Mouse (Mus musculus): ENCODE measurements at regions not wholly inside any gene's neighbourhood (a gene's known extent, or its start where the extent isn't known, plus 50 kb on each side); places are given as distances from the start of the nearest gene placed in this dataset.

DNA sequence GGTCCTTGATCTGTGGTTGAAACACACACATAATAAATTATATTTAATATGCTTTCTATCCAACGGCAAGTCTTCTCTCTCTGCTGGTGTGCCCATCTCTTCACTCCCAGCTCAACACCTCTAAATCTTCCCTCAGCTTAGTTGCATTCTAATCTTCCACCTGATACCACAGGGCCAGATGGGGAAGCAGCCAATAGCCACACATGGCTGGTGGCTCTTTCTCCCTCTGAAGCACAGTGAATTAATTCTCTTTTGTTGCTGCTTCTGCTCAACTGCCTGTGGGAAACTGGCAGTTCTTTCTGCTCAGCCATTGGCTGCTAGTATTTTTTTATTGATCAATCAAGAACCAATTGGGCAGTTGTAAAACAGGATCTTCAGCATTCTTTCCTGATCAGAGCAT lies 750.0 kb downstream of the Serpinb8 start:
- intact Hi-C loops (cut with DNase I): no loop called here
- no peak for DNase-seq (ENCODE audit: extremely low spot score in 1 of 2, low spot score in 2 of 2)

DNA sequence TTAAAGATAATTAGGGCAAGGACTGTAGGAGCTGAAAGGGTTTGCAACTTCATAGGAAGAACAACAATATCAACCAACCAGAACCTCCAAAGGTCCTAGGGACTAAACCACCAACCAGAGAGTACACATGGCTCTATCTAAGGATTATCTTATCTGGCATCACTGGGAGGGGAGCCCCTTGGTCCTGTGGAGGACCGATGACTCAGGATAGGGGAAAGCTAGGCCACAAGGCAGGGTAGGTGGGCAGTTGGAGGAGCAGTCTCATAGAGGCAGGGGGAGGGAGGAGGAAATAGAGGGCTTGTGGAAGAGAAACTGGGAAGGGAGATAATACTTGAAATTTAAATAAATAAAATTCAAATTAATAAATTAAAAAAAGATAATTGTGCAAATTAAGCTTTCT lies 751.5 kb downstream of the Serpinb8 start:
- intact Hi-C loops (cut with DNase I): no loop called here
- DNase-seq (ENCODE audit: extremely low spot score in 1 of 2, low spot score in 2 of 2): no peak

DNA sequence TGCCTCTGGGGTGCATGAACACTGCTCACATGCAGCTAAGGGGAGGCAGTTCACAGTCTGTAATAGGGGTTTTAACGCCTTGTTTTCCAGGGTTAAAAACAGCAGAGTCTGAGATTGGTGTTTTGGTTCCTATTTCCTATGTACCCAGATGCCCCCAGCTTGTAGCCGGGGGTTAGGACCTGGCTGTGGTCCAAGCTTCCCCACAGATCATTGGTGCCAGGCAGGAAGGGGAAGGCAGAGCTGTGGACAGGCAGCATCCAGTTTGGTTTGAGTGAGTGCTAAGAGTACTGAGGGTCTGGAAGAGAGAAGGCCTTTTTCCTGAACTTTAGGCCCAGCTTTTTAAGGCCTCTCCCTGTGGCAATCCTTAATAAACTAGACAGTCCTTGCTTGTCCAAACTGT lies 774.0 kb downstream of the Serpinb8 start:
- intact Hi-C loops (cut with DNase I): no loop called here
- DNase-seq (ENCODE audit: extremely low spot score in 1 of 2, low spot score in 2 of 2): no peak

DNA sequence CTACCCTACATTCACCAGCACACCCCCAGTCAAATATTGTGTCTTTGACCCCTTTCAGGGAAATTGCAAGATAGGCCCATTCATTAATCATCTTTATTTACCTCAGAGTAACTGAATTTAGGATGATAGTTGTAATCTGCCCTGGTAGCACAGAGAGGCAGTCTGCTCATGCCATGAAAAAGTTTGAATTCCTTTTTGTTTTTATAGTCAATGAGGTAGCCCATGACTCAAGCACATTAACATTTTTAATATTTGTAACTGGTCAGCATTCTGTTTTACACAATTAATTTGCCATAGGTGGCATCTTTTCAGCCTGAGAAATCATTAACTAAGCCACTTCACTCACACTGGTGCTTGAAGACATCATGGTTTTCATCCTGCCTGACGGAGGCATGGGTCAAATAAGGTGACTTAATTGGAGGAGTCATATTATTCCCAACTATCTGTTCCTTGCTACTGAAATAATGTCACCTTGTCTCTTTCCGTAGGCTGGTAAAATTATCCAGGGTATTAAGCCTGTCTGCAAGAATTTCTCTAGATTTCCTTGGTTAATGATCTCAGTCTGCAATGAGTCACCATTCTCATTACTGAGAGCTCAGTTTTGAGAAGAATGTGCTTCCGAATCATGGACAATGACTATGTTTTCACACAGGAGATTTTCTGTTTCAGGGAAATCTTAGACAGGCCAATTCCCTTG lies 780.2 kb downstream of the Serpinb8 start:
- intact Hi-C loops (cut with DNase I): no loop called here
- no peak for DNase-seq (ENCODE audit: extremely low spot score in 1 of 2, low spot score in 2 of 2)

DNA sequence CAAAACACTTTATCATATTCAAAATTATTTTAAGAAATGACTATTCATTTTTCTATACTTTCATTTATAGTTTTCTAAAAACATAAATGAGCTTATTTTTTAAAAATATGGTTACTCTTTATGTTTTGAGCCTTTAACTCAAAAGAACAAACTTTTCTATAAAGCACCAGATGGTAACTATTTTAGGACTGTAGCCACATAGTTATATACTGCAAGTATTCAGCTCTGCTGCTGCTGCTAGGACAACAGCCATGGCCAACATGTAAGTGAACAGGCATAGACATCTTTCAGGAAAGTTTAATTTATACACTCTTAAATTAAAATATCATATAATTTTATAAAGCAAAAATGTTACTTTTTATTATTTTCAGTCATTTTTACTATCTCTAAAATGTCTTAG lies 800.1 kb downstream of the Serpinb8 start:
- DNase-seq (ENCODE audit: extremely low spot score in 1 of 2, low spot score in 2 of 2): peak in 1 of 2 experiments; percentile 7
- intact Hi-C loops (cut with DNase I): no loop called here

DNA sequence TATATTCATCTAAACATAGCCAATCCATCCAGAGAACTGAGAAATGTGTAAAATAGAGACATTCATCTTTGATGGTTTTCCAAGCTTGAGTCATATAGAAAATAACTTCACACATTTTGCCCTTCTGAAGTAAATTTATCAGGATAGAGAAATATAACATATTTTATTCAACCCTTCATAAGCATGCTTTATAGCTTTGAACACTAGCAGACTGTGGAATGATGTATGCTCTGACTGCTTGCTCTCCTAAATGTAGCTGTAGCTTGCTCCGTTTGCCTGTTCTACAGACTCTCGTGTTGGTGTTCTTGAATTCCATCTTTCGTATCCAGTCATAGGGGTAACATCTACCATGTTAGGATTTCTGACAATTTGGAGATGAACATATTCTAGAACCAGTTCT lies 800.7 kb downstream of the Serpinb8 start:
- DNase-seq (ENCODE audit: extremely low spot score in 1 of 2, low spot score in 2 of 2): no peak
- intact Hi-C loops (cut with DNase I): no loop called here

DNA sequence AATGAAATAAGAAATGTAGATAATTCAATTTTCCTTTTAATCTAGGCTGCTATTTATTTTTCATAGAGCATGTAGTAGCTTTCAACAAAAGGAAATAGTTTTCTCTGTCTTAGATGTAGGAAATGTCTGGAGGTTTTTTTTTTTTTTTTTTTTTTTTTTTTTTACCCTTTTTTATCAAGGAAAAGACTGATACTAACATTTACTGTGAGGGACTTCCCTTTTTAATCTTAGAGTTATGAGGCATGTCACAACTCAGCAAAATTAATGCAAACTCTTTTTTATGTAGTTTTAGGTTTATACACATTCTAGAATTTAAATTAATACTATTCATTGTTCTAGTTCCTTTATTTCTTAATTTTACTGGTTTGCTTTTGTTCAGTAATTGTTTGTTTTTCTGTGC lies 850.0 kb downstream of the Serpinb8 start:
- intact Hi-C loops (cut with DNase I): no loop called here

DNA sequence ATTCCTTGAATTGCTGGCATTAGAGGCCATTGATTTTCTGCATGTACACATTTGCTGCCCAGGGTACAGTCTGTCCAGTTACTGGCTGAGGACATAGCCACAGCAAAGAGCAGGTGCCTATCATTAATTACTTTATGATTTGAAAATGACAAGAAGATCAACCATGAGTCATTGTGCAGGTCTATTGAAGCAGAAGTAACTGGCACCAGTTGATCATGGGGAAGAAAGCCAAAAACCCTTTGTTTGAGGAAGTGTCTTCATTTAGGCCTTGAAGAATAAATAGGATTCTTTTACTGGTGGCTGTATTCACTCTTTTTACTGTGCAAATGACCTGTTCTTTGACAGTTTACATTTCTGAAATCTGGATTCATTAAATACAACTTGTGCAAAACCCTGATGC lies 863.0 kb downstream of the Serpinb8 start:
- intact Hi-C loops (cut with DNase I): no loop called here
- DNase-seq (ENCODE audit: extremely low spot score in 1 of 2, low spot score in 2 of 2): no peak

More for the DNA sequence above, 850.0 kb downstream of the Serpinb8 start:
- no peak for DNase-seq (ENCODE audit: extremely low spot score in 1 of 2, low spot score in 2 of 2)

DNA sequence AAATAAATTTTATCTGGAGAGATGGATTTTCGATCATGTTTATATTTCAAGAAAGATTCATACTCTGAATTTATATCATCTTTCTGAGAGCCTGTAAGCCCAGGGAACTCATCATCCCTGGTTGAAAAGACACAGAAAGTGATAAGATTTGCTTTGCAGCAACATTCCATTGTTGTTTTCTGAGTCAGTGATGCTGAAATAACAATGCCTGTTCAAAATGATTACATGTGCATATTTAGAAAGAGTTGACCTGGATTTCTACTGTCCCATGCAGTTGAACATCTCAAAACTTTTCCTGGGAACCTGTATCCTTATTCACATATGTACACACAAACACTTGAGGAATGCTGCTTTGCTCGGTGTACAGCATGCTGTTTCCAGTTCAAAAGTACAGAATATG lies 882.2 kb downstream of the Serpinb8 start:
- DNase-seq (ENCODE audit: extremely low spot score in 1 of 2, low spot score in 2 of 2): no peak

DNA sequence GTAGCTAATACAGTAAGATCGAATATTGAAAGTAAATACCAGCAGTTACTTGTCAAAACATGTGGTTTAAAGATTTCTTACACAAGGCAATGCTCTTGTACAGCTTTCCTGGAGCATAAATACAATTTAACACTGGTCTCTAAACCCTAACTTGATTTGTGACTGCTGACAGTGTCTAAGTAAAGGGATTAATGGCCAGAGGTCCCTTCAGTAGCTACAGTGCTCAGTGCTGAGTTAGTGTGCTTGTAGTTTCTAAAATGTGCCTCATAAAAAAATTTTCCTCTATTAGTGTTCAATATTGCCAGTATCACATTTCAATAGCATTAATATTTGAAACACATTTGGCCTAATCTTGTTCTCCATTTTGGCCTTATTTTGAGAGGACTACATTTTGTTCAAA lies 909.0 kb downstream of the Serpinb8 start:
- intact Hi-C loops (cut with DNase I): no loop called here
- DNase-seq (ENCODE audit: extremely low spot score in 1 of 2, low spot score in 2 of 2): no peak

More for the DNA sequence above, 882.2 kb downstream of the Serpinb8 start:
- intact Hi-C loops (cut with DNase I): no loop called here

DNA sequence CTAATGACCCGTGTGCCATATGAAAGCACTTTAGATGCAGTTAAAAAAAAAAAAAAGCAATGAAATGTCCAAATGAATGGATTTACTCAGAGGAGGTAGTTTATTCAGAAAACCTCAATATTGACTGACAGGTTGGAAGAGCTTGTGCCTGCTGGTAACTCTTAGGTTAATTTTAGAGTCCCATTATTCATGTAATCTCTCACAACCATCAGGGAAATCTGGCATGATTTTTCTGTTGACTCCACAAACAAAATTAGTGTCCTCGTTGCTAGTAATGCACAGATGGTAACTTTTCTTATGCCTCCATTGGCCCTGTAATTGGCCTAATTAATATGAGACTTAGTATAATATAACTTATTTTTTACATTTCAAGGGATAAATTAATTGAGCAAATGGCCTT lies 937.6 kb downstream of the Serpinb8 start:
- no peak for DNase-seq (ENCODE audit: extremely low spot score in 1 of 2, low spot score in 2 of 2)
- intact Hi-C loops (cut with DNase I): no loop called here

DNA sequence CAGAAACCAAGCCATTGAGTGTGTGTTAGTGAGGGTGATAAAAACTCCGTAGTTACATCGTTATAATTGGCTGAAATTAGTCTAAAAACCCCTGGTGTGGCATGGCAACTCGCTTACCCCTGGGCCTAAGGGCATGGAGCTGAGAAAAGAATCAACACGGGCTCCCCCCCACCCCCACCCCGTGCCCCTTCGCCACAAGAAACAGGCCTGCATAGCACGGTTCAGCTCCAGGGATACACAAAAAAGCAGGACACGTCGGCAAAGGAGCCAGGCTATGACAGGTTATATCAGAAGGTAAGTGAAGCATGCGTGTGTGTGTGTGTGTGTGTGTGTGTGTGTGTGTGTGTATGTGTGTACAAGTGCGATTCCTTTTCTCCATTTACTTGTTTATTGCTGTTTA lies 948.4 kb downstream of the Serpinb8 start:
- DNase-seq (ENCODE audit: extremely low spot score in 1 of 2, low spot score in 2 of 2): no peak

DNA sequence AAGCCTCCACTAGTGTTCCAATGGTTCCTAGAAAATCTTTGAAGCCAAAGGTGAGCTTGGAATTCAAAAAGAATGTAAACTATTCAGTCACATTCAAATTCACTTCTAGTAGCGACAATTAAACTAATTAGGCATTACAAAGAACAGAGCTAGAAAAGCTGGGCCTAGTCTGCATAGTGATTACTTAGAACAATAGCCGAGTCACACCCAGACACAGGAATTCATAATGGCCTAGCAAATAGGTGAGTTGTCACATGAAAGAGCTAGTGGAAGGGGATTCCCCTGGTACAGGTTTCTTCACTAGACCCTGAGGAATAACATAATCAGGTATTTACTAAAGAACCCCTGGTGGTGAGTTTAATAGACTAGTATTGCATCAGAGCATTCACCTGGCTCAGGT lies 958.9 kb downstream of the Serpinb8 start:
- intact Hi-C loops (cut with DNase I): no loop called here
- no peak for DNase-seq (ENCODE audit: extremely low spot score in 1 of 2, low spot score in 2 of 2)

More for the DNA sequence above, 948.4 kb downstream of the Serpinb8 start:
- intact Hi-C loops (cut with DNase I): no loop called here

DNA sequence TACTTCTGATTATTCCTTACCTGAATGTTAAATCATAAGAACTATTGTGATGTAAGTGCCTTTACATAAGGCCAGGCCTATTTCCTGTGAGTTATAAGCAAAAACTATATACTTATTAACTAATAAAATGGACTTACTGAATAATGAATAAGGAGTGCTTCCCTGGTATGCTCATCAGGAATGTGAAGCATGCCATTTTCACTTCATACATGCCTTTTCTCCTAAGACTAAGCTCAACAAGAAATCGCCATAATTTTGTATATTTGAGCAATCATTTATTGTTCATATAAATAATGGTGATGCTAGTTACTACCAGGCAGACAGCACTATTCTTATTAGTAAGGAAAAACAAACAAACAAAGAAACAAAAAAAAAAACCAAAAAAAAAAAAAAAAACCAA lies 969.1 kb downstream of the Serpinb8 start:
- intact Hi-C loops (cut with DNase I): no loop called here
- DNase-seq (ENCODE audit: extremely low spot score in 1 of 2, low spot score in 2 of 2): no peak

DNA sequence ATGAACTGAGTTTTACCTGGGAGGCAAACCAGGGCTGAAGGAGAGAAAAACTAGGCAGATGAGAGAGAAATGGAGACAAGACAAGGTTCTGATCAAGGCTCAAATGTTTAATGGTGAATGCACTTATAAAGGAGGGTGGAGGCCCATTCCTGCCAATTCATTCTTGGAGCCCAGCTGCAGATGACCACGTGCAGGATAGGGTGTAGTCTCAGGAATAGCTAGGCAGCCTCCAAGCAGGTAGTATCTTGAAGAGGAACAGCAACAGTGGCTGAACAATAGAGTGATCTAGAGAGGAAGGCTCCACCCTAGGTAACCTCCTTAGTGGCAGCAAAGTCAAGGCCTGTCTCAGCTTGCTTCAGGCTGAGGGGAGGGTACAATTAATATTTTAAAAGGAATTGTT lies 973.2 kb downstream of the Serpinb8 start:
- DNase-seq (ENCODE audit: extremely low spot score in 1 of 2, low spot score in 2 of 2): no peak
- intact Hi-C loops (cut with DNase I): no loop called here

DNA sequence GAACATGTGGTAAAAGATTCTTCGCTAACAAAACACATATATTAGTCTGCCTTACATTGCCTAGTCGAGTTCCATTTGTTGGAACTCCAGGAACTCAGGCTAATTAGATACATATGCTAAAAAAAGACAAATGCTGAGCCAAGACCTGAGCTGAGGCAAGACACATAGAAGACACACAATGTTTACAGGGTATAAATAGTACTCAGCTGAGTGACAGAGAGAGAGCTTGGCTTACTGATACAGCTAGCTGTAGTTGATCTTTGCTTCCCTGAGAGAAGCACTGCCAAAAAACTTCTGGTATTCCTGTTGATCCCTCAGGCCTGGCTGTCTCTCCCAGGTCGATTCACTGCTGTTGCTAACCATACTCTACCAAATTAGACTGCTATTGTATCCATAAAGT lies 982.2 kb downstream of the Serpinb8 start:
- intact Hi-C loops (cut with DNase I): no loop called here
- no peak for DNase-seq (ENCODE audit: extremely low spot score in 1 of 2, low spot score in 2 of 2)

DNA sequence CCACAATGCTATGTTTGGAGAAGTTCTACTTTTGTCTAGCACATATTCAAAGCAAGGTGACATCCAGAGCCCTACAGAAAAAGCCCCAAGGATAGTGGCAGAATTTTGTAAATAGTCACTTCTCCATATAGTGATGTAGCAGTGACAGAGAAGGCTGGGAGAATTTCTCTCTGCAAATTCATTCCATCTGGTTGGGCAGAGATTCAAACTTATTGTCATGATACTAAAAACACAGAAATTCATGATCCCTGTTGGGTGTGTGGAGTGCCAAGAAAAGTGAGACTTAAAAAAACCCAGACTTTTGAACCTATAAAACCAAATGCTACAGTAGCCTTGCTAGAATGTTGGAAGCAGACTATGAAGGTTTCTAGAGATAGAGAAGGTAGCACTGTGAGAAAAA lies 983.0 kb downstream of the Serpinb8 start:
- intact Hi-C loops (cut with DNase I): no loop called here
- no peak for DNase-seq (ENCODE audit: extremely low spot score in 1 of 2, low spot score in 2 of 2)

DNA sequence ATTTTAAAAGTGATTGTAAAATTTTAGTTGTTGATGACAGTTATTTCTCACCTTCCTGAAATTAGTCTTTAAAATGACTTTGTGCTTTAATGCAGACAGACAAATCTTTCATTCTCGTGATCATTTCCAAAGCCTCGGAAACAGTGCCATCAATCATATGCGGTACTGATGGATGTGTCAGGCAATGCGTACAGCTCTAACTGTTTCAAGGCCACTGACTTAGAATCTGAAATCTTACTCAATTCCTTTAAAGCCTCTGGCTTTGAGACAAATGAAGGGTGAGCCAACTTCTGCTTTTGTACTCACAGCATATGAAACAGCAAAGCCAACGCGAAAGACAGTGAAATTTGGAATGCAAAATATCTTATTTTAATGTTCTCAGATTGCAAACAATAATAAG lies 987.0 kb downstream of the Serpinb8 start:
- DNase-seq (ENCODE audit: extremely low spot score in 1 of 2, low spot score in 2 of 2): no peak
- intact Hi-C loops (cut with DNase I): no loop called here

DNA sequence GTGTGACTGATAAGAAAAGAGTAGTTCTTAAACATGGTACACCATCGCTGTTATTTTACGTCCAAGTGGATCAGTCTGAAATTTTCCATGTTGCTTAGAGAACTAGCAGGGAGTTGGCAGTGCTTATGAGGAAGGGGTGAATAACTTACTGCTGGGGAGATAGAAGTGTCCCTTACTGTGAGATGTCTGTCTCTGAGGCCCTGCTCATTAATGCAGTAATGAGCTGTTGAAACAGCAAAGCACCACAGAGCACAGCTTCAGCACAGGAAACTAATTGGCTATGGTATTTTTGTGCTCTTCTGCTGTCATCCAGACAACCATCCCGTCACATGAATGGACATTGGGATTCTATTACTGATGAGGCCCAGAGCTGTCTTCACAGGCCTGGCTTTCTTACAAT lies 988.0 kb downstream of the Serpinb8 start:
- intact Hi-C loops (cut with DNase I): no loop called here
- DNase-seq (ENCODE audit: extremely low spot score in 1 of 2, low spot score in 2 of 2): no peak

DNA sequence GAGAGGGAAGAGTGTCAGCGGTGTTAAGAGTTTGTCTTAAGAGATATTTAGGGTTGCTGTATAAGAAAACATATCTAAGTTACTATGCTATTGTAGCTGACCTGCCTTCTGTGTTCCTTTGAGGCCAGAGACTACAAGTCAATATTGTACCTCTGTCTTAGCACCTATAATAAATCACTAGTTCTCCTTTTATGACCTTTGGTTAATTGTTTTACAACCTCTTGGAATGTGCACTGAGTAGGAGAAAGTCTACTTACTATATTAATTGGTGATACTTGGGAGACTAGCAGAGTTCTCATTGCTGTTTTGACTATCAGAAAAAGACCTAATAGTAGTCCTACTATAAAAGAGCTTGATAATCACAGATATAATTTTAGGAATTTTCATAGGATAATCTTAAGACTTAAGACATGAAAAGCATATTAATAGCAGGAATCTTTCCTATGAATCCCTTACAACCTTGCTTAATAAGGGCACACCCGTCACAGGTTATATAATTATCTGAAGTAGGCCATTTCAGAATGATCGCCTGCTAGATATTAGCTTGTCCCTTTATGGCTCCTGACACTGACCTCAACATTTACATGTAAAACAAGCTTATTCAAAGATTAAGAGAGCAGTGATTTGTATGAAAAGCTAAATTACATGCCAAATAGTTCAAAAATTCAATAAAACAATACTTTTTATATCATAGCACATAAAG lies 1003.1 kb downstream of the Serpinb8 start:
- intact Hi-C loops (cut with DNase I): no loop called here
- DNase-seq (ENCODE audit: extremely low spot score in 1 of 2, low spot score in 2 of 2): no peak

DNA sequence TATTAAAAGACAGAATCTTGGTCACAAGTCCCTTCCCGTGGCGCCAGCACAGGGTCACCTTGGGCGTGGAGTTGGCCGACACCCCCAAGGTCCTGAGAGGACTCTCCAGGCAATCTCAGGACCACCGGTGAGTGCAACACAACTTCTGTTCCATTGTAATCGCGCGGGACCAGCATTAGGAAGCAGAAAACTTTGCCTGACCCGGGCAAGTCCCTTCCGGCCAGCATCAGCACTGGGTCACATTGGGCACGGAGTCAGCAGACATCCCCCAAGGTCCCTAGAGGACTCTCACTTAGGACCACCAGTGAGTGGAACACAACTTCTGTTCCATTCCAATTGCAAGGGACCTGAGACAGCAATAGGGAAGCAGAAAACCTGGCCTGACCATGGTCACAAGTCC lies 1007.3 kb downstream of the Serpinb8 start:
- intact Hi-C loops (cut with DNase I): no loop called here
- no peak for DNase-seq (ENCODE audit: extremely low spot score in 1 of 2, low spot score in 2 of 2)

All from left cerebral cortex, postnatal 10 days (tissue).